Mouse (Mus musculus) embryo, embryonic 11.5 days (tissue): ENCODE results near the gene Lect2.

Experiments
- DNase-seq: peaks from one replicate; pipeline ENCODE4 v3.0.0-alpha.2; 2012; ENCODE audit warnings: low read depth, low spot score

The Lect2 gene

GRCm38 (mm10) chr13:56555957-56556356, 7.7 kb upstream of the Lect2 start:
- no peak for DNase-seq

DNA sequence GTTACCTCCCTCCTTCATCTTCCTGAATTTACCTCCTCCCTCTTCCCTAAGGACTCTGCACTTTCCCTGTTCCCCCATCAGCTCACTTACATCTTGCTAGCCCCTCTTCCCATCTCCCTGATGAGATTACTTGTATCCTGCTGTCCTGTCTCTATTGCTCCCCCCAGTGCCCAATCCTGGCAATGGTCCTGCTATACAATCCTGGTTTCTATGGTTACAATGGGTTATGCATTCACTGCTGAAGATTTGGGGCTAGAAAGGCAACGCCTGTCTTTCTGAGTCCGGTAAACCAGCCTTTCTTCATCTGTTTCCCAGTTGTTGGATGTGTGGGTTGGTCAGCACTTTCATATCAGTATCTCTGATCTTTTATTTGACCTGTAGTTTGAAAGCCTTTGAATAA, 6.1 kb upstream of the Lect2 start:
- peak; percentile 61 for DNase-seq

DNA sequence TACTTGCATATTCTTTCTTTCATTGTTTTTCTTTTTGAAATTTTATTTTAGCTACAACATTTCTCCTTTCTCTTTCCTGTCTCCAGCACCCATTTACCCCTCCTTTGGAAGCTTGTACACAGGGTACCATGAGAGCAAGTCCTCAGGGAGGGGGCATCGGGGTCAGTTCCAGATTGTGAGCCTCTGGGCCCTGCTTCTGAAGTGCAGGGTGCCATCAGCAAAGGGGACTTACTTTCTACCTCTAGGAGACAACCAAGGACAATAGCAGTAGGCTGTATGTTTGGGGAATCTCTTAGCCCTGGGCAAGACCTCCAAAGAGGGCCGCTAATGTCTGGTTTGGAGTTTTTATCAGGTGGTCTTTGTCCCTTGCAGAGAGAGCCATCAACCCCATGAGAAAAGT, 5.6 kb upstream of the Lect2 start:
- DNase-seq: no peak

DNA sequence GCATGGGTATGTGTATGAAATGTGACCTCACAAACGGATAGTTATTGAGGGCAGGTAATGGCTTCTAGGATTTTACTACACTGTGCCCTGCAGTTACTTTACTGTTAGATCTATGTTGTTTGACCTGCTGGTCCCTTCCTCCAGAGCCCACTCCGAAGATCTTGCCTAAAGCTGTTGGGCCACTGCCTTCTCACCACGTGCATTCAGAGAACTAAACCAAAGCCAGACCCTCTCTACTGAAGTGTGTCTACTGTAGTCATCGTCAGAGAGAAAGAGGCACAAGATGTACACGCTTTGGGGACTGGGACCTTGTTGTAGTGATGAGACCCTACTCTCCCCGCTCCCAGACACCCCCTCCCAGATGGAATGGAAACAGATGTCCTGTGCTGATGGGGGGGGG, 3.4 kb upstream of the Lect2 start:
- DNase-seq: no peak

- DNase-seq: no peak
Measured at GRCm38 (mm10) chr13:56550574-56550973, 2.3 kb upstream of the Lect2 start.

- DNase-seq: no peak
Measured at GRCm38 (mm10) chr13:56549364-56549763, 1.1 kb upstream of the Lect2 start.

GRCm38 (mm10) chr13:56544956-56545355, 3.3 kb downstream of the Lect2 start:
- DNase-seq: no peak

GRCm38 (mm10) chr13:56543805-56544204, 4.5 kb downstream of the Lect2 start:
- no peak for DNase-seq

DNA sequence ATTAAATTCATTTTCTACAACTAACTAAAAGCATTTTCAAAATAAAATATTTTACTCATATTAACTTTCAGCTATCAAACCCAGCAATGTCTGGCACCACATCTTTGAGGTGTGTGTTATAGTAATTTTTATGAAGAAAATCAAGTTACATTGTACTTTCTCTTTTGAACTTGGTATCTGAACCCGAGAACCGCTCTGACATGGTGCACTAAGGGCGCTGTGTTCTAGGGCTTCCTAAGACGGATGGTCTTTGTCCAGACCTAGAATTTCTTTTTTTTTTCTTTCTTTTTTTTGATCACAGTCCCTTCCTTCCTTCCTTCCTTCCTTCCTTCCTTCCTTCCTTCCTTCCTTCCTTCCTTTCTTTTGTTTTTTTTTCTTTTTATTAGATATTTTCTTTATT, 8.5 kb downstream of the Lect2 start:
- DNase-seq: no peak

- DNase-seq: no peak
Measured at GRCm38 (mm10) chr13:56537026-56537425, 11.3 kb downstream of the Lect2 start.

- no peak for DNase-seq
Measured at GRCm38 (mm10) chr13:56535570-56535969, 12.7 kb downstream of the Lect2 start.

GRCm38 (mm10) chr13:56534931-56535330, 13.4 kb downstream of the Lect2 start:
- no peak for DNase-seq

DNA sequence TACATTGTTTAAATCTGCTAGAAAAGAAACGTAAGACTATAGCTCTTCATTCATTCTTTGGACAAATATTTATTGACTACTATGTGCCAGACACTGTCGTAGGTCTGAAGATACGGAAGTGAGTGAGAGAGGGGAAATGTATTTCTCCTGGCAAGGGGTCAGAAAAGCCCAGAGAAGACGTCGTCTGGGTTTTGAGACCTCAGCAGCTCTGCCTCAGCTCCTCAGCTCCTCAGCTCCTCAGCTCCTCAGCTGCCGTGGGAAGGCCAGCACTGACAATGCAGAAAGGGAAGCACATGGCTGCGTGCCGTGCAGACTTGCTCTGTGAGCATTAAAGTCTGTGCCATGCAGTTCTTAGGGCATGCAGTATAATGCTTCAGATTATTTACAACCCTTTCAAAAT, 18.6 kb downstream of the Lect2 start:
- DNase-seq: no peak

GRCm38 (mm10) chr13:56529031-56529430, 19.3 kb downstream of the Lect2 start:
- DNase-seq: no peak

DNA sequence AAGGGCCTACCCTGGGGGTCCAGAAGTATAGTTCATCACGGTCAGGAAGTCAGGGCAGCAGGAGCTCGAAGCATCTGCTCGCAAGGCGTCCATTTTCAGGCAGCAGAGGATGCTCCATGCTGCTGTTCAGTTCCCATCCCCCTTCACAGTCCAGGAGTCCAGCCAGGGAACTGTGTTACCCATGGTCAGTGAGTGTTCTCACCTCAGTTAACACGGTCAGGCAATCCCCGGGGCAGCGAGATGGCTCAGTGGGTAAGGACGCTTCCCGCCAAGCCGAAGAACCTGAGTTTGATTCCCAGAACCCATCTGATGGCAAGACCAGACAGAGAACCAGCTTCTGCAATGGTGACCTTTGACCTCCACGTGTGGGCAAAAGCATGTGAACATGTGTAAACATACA, 20.0 kb downstream of the Lect2 start:
- no peak for DNase-seq

GRCm38 (mm10) chr13:56527846-56528245, 20.5 kb downstream of the Lect2 start:
- DNase-seq: no peak

GRCm38 (mm10) chr13:56526871-56527270, 21.4 kb downstream of the Lect2 start:
- no peak for DNase-seq

- no peak for DNase-seq
Measured at GRCm38 (mm10) chr13:56522821-56523167, 25.5 kb downstream of the Lect2 start.

DNA sequence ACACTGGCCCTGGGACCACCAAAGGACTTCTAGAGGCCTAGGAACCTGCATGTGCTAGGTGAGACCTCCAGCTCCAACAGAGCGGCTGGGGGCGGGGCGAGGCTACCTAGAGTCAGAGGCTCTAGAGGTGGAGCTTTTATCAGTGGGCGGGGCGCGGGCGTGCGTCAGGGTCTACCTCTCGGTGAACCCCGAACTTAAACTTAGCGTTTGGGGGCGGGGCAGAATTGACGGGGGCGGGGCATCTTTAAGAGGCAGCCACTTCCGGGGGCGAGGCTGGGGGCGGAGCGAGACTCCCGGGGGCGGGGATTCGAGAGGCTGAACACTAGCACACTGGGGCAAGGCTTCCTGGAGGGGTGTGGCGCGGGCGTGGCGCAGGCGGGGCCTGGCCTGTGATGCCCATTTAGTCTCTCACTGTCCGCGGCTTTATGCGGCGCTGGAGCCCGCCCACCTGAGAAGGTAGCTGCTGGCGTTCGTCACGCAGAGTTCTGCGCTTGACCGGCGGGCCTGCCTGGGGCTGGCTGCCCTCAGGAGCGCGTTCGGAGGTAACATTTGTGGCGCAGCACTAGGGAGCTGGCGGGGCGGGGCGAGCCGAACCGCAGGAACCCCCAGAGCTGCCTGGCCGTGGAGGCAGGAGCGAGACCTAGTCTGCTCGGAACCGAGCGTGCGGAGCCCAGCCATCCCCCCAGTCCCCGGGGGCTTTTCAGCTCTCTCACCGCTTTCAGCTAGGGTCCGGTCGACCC, 26.1 kb downstream of the Lect2 start, which contains the start of gene Fbxl21:
TSS of gene Fbxl21 (plus strand) at position 392 of the 740 bp plus-strand sequence.
- DNase-seq: peak; percentile 84

DNA sequence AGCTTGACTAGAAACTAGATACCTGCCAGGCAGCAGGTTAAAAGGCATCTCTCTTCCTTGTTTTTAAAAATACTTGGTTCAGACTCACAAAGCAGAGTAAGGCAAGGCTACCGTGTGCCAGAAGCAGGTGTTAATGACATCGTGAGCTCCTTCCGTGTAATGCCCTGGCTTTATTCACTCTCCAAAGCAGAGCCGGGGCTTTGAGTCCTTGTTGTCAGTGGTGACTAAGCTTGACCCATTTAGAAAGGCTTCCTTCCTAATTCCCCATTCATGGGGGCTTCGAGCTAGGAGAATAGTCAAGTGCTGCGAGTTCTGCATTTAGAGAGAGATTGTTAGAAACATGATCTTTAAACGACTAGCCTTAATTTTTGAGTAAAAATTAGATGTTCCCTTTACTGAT, 31.5 kb downstream of the Lect2 start:
- no peak for DNase-seq

- DNase-seq: no peak
Measured at GRCm38 (mm10) chr13:56516311-56516710, 32.0 kb downstream of the Lect2 start.

DNA sequence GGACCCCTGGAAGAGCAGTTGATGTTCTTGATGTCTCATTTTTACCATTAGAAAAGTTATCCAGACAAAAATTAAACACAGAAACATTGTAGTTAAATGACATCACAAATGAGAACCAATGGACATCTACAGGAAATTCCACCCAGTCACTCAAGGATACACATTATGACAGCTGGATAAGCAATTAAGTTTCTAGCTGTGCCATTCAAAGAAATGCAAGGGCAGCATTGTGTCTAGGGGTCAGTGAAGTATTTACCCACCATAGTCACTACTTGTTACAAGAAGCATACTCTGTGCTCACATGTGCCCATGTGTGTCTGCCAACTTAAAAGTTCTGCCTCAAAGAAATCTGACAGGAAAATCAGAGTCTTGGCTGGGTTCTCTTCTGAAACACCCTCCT, 34.7 kb downstream of the Lect2 start:
- DNase-seq: no peak

DNA sequence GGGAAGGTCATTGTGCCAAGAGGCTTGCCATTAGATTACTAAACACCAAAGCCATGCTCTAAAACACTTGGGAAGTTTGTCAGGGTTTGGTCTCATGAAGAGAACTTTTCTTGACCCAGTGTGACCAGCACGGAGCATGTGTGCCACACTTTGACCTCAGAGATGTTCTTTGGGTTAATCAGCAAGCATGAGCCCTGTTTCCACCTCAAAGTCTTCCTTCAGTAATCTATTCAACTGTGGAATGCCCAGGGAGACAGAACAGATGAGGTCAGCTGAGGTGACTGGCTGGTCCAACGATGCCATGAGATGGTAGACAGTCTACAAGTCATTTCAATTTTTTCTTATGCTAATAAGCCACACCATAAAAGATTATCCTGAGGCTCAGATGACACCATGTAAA, 38.5 kb downstream of the Lect2 start:
- DNase-seq: no peak
